Mouse (Mus musculus) small intestine, adult 2 months (tissue): Measurements from ENCODE around the gene Tbc1d12.

Experiments used
- CTCF ChIP-seq: fragments of 200-500 bp; IDR thresholded peaks from 2 replicates; pipeline ENCODE4 v1.5.1; 2012; ENCODE audit warnings: low read depth, mild to moderate bottlenecking, control low read depth, inconsistent platforms, low read length, moderate library complexity, mixed read lengths; ENCODE audit not compliant: insufficient replicate concordance, insufficient read length; ENCODE audit errors: extremely low read depth
- POLR2A ChIP-seq: fragments of 200-500 bp; IDR thresholded peaks from 2 replicates; pipeline ENCODE4 v1.6.1; 2012; ENCODE audit warnings: low read depth, mild to moderate bottlenecking, control low read depth, inconsistent platforms, low read length, moderate library complexity

DNA sequence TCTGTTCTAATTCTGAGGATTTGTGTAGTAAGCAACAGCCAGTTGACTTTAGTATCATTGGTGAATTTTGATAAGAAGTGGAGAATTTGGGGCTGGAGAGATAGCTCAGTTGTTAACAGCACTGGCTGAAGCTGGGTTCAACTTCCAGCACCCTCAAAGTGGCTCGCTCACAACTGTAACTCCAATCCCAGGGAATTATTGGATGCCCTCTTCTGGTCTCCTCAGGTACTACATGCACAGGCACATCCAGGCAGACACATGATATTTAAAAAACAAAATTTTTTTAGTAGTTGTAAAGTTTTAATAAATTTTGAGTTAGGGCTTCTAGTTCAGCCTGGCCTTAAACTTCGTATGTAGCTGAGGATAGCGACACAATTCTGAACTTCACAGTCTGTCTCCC is 79.3 kb downstream of the Tbc1d12 start:
- TF ChIP-seq POLR2A (no peak), CTCF (peak; percentile 55; the same call in 1 of the 2 replicates)
